Mouse (Mus musculus) MEL (cell line): ENCODE results near the gene Rad51b. TPM values are rescaled to one million over a fixed set of nuclear protein-coding genes. Genes with fewer than 3 reads are reported as not detected.

Experiments used
- DNase-seq: peaks from one replicate; pipeline ENCODE4 v3.0.0; 2011; ENCODE audit warnings: low read depth, low spot score
- H3K27ac ChIP-seq: 2 replicates; pipeline ENCODE4 v1.5.1; 2012; ENCODE audit warnings: low read depth, mild to moderate bottlenecking, control low read depth, low read length, moderate library complexity; ENCODE audit not compliant: control insufficient read depth
- H3K27me3 ChIP-seq, 2 experiments: fragments of 150-350 bp in 1 of 2; sonication (generic) in 1 of 2; 2 replicates each; pipeline ENCODE4 v1.6.1; 2012; ENCODE audit warnings: low read length in 2 of 2, mild to moderate bottlenecking in 2 of 2, improper control_type of control experiment in 1 of 2, moderate library complexity in 1 of 2; ENCODE audit not compliant: insufficient read depth in 2 of 2, control insufficient read depth in 1 of 2
- H3K36me3 ChIP-seq, 2 experiments: 2 replicates each; pipeline ENCODE4 v1.6.1; 2012 to 2014; ENCODE audit warnings: low read length in 2 of 2, improper control_type of control experiment in 1 of 2, inconsistent platforms in 1 of 2, mild to moderate bottlenecking in 1 of 2; ENCODE audit not compliant: insufficient read depth in 2 of 2, control insufficient read depth in 1 of 2
- H3K4me1 ChIP-seq, 2 experiments: fragments of 150-350 bp in 1 of 2; sonication (generic) in 1 of 2; 2 replicates each; pipeline ENCODE4 v1.6.1; 2012; ENCODE audit warnings: low read length in 2 of 2, improper control_type of control experiment in 1 of 2, mild to moderate bottlenecking in 1 of 2; ENCODE audit not compliant: insufficient read depth in 2 of 2, control insufficient read depth in 1 of 2
- H3K4me3 ChIP-seq, 2 experiments: fragments of 150-350 bp in 1 of 2; sonication (generic) in 1 of 2; 2 replicates each; pipeline ENCODE4 v1.5.1; 2012; ENCODE audit warnings: low read depth in 2 of 2, low read length in 2 of 2, mild to moderate bottlenecking in 2 of 2, moderate library complexity in 2 of 2, control low read depth in 1 of 2, improper control_type of control experiment in 1 of 2; ENCODE audit not compliant: control insufficient read depth in 1 of 2, insufficient read depth in 1 of 2
- H3K79me2 ChIP-seq: 2 replicates; pipeline ENCODE4 v1.6.1; 2012; ENCODE audit warnings: mild to moderate bottlenecking, low read length, moderate library complexity; ENCODE audit not compliant: control insufficient read depth, poor library complexity, insufficient read depth
- H3K9ac ChIP-seq: 2 replicates; pipeline ENCODE4 v1.6.1; 2012; ENCODE audit warnings: low read depth, mild to moderate bottlenecking, control low read depth, low read length, moderate library complexity; ENCODE audit not compliant: control insufficient read depth, poor library complexity, severe bottlenecking
- H3K9me3 ChIP-seq: fragments of 150-350 bp; sonication (generic); replicated peaks from 2 replicates; pipeline ENCODE4 v1.6.1; 2012; ENCODE audit warnings: mild to moderate bottlenecking, low read length, improper control_type of control experiment, moderate library complexity; ENCODE audit not compliant: insufficient read depth
- BHLHE40 ChIP-seq: IDR thresholded peaks from 2 replicates; pipeline ENCODE4 v1.6.1; 2012; ENCODE audit warnings: low read depth, mild to moderate bottlenecking, inconsistent platforms, low read length, improper control_type of control experiment, borderline replicate concordance
- GATA1 ChIP-seq: IDR thresholded peaks from 2 replicates; pipeline ENCODE4 v1.6.1; 2011; ENCODE audit warnings: low read depth, low read length, improper control_type of control experiment
- JUND ChIP-seq: IDR thresholded peaks from 2 replicates; pipeline ENCODE4 v1.6.1; 2011; ENCODE audit warnings: low read depth, mild to moderate bottlenecking, improper control_type of control experiment, low read length
- KAT2A ChIP-seq: conservative IDR thresholded peaks from 2 replicates; pipeline ENCODE4 v1.6.1; 2012; ENCODE audit warnings: low read depth, low read length, improper control_type of control experiment, inconsistent platforms
- MEF2A ChIP-seq: IDR thresholded peaks from 2 replicates; pipeline ENCODE4 v1.6.1; 2014; ENCODE audit warnings: low read depth, mild to moderate bottlenecking, inconsistent platforms, low read length, improper control_type of control experiment; ENCODE audit not compliant: poor library complexity, insufficient replicate concordance, severe bottlenecking; ENCODE audit errors: extremely low read depth
- MYB ChIP-seq: IDR thresholded peaks from 2 replicates; pipeline ENCODE4 v1.6.1; 2011; ENCODE audit warnings: mild to moderate bottlenecking, low read depth, low read length, improper control_type of control experiment
- MYC ChIP-seq: IDR thresholded peaks from 2 replicates; pipeline ENCODE4 v1.6.1; 2011; ENCODE audit warnings: low read depth, mild to moderate bottlenecking, low read length, improper control_type of control experiment, moderate library complexity
- POLR2A ChIP-seq, 2 experiments: IDR thresholded peaks; 2 replicates each; pipeline ENCODE4 v1.6.1; 2011 to 2012; ENCODE audit warnings: low read length in 2 of 2, mild to moderate bottlenecking in 2 of 2, control low read depth in 1 of 2, improper control_type of control experiment in 1 of 2, low read depth in 1 of 2, moderate library complexity in 1 of 2; ENCODE audit not compliant: control insufficient read depth in 1 of 2, insufficient read depth in 1 of 2, poor library complexity in 1 of 2
- POLR2AphosphoS5 ChIP-seq: IDR thresholded peaks from 2 replicates; pipeline ENCODE4 v1.6.1; 2012; ENCODE audit warnings: low read depth, borderline replicate concordance, mild to moderate bottlenecking, inconsistent platforms, low read length, moderate library complexity, mixed read lengths
- RAD21 ChIP-seq: IDR thresholded peaks from 2 replicates; pipeline ENCODE4 v1.6.1; 2011; ENCODE audit warnings: mild to moderate bottlenecking, low read depth, low read length, improper control_type of control experiment
- SIN3A ChIP-seq: IDR thresholded peaks from 2 replicates; pipeline ENCODE4 v1.6.1; 2012; ENCODE audit warnings: low read length, improper control_type of control experiment, inconsistent platforms
- SMC3 ChIP-seq: IDR thresholded peaks from 2 replicates; pipeline ENCODE4 v1.6.1; 2011; ENCODE audit warnings: low read depth, low read length, improper control_type of control experiment
- ZNF384 ChIP-seq: IDR thresholded peaks from 2 replicates; pipeline ENCODE4 v1.6.1; 2012; ENCODE audit warnings: low read depth, mild to moderate bottlenecking, inconsistent platforms, low read length, improper control_type of control experiment
- polyA plus RNA-seq, 2 experiments: library from polyadenylated mRNA; stranded (reverse) in 1 of 2; unstranded in 1 of 2; fragments of >175 nt in 1 of 2; fragments of >200 nt in 1 of 2; gene quantifications; 2 replicates each; pipeline versions ENCODE4 v1.2.1 to v1.2.4; 2012; ENCODE audit warnings: low replicate concordance in 2 of 2, low read depth in 1 of 2; ENCODE audit not compliant: insufficient read length in 2 of 2, insufficient read depth in 1 of 2, missing spikeins in 1 of 2
- total RNA-seq: library from RNA; depleted of rRNA; stranded (reverse); fragments of 300-350 nt; gene quantifications from 2 replicates; pipeline ENCODE4 v1.2.3, GENCODE M21; 2012

Gene Rad51b
- total and polyA plus RNA-seq, 3 experiments = 3.6 to 5.7 TPM; not detected in 1

DNA sequence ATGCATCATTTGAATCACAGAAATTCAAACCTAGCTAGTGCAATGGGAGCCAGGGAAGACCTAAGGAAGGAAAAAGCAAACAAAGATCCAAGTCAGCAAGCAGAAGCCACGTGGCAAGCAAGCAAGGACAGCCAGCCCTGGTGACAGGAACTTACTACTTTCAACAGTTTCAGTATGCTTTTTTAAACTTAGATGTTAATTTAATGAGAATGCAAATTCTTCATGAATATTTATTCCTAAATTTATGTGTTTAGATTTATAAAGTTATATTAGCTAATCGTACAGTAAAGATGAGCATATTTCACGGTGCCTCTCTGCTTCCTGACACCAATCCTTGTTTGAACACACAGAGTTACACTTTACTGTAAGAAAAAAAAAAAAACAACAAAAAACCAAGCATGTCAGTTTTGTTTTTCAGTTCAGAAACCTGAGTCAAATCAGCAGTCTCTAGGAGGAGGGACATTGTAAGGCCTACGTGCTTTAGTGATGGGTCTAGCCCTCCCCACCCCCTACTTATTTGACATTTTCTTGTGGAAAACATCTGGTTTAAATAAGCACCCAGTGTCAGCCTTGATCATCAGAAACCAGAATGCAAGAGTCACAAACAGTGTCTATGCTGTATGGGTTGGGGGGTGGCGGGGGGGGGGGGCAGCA lies 331.2 kb downstream of the Rad51b start:
- Histone ChIP-seq H3K9ac (no peak overlapping the region), H3K27me3 (no peaks in the 10 kb centered on the region), H3K9me3 (no peaks in the 10 kb centered on the region), H3K4me3 (no peak overlapping the region), H3K36me3 (no peaks in the 10 kb centered on the region), H3K27ac (no peak overlapping the region), H3K79me2 (no peaks in the 10 kb centered on the region), H3K4me1 (peaks cover 0 to 3% of the 10 kb centered on the region in 2 experiments; a peak in 1 of 4 replicates)
- TF ChIP-seq JUND = no peak
- no peak for TF ChIP-seq MYB
- TF ChIP-seq ZNF384 = no peak
- TF ChIP-seq SMC3 = no peak
- TF ChIP-seq MYC = no peak
- TF ChIP-seq RAD21 = no peak
- no peak for TF ChIP-seq POLR2A (IDR thresholded peaks at IDR 0.05; ENCODE audit: control insufficient read depth in 1 of 2, insufficient read depth in 1 of 2, low read depth in 1 of 2, low read length in 2 of 2, poor library complexity in 1 of 2)
- TF ChIP-seq POLR2AphosphoS5 = no peak
- no peak for TF ChIP-seq MEF2A
- no peak for TF ChIP-seq SIN3A
- TF ChIP-seq BHLHE40 = no peak
- TF ChIP-seq KAT2A = no peak
- no peak for DNase-seq

DNA sequence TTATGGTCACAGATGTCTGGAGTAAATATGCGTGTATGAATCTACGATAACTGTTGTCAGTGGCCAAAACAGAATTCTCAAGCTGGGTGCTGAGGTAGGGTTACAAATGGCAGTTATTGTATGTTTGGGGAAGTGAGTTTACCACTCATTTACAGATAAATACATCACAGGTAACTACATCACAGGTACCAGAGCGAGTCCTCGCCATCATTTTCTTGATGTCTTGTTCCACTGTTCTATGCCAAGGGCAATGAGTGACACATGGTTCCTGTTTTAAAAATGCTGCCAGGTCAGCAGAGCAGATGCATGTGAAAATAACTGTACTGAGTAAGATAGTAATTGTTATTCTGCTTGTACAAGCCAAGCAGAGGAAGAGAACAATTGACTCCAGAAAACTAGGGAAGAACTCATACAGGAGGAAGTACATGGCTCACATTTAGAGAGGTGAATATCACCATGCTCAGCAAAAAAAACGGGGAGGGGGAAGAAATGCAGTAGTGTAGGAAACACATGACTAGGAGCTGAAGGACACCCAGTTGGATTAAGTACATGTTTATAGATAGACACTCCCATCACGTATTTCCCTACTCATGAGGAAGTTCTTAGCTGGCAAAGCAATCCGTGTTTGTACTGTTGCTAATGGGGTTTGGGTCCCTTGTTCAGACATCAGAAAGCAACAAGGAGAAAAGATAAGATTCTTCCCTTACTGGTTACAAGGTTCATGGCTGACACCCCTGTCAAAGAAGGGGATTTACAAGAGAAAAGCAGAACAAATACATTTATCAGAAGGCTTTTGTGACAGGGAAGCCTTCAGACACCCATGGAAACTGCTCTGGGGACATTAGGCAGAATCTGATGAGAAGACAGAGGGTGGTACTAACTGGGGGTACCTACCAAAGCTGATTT lies 333.1 kb downstream of the Rad51b start:
- Histone ChIP-seq H3K36me3 (no peaks in the 10 kb centered on the region), H3K9ac (no peak overlapping the region), H3K27ac (no peak overlapping the region), H3K79me2 (no peaks in the 10 kb centered on the region), H3K4me3 (no peak overlapping the region), H3K27me3 (no peaks in the 10 kb centered on the region), H3K9me3 (no peaks in the 10 kb centered on the region), H3K4me1 (peaks cover 0 to 3% of the 10 kb centered on the region in 2 experiments; a peak in 1 of 4 replicates)
- TF ChIP-seq GATA1 = 0 out of 2 replicates have a peak, but pooled peaks have one; percentile 3
- TF ChIP-seq MYB = no peak
- peak; percentile 46 for DNase-seq
